Mouse (Mus musculus) layer of hippocampus, postnatal 36 days (tissue): Measurements from ENCODE around the gene Ece2. TPM values are rescaled to one million over a fixed set of nuclear protein-coding genes. Genes with fewer than 3 reads are reported as not detected.
"Not testable (repeated sequence)": the region's sequence is repeated elsewhere in the genome, so short reads cannot be mapped to it uniquely, and the experiment has no call there.

Experiments
- DNase-seq, 2 experiments: peaks; one replicate each; pipeline ENCODE4 v3.0.0; 2022
- total RNA-seq, 2 experiments: library from RNA; stranded (reverse); gene quantifications; 2 replicates each; pipeline ENCODE4 v1.2.3; 2021

The Ece2 gene
- total RNA-seq, 2 experiments from 2014 or later, result 28.4 to 29.2 TPM

DNA sequence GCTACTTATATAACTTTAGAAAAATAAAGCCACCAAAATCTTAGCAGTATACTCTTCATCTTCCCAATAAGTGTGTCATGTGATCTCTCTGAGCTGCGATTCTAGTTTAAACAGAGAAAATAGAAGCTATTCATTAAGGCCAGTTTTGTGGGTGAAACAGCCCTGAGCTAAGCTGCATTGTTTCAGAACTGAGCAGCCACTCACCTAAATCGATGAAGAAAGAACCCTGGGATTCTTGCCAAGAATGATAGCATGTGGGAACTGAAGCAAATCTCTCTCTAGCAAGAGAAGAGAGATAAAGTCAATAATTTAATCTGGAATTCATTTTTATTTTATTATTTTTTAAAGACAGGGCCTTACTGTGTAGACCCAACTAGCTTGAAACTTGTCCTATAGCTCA is 6.4 kb upstream of the Ece2 start:
- no peak for DNase-seq

DNA sequence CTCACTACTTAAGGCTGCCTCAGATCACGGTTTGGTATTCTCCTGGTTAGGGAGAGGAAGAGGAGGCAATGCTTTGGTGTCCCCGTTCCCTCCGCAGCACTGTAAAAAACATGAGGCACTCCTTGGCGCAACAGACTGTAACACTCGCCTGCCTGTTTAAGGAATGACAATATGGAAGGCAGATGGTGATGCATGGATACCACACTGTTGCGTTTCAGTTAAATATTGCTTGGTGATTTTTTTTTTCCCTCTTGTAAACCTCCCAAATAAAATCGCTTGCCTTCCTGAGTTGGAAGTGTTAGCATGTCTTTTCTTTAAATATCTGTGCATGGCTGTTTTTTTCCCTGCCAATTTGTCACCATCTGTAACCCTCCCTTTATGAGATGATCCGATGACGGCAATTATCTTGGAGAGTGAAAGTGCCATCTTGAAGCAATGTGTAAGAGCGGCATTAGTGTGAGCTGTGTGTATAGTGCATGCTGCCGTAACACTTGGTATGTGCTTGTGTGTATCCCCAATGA is 697 bp upstream of the Ece2 start:
- peak; percentile 19 to 24 for DNase-seq

DNA sequence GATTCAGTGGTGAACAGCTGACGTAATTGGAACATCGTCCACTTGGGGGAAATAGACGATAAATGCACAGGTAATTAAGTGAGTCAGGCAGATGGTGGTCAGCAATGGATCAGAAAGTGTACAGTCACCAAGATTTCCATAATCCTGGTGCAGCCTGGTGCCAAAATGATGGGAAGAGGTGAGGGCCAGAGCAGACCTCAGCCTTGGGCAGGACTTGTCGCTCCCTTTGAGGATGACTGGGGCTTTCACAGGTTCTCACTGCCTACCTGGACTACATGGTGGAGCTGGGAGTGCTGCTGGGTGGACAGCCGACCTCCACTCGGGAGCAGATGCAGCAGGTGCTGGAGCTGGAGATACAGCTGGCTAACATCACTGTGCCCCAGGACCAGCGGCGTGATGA is 7.8 kb downstream of the Ece2 start:
- DNase-seq, result no peak

DNA sequence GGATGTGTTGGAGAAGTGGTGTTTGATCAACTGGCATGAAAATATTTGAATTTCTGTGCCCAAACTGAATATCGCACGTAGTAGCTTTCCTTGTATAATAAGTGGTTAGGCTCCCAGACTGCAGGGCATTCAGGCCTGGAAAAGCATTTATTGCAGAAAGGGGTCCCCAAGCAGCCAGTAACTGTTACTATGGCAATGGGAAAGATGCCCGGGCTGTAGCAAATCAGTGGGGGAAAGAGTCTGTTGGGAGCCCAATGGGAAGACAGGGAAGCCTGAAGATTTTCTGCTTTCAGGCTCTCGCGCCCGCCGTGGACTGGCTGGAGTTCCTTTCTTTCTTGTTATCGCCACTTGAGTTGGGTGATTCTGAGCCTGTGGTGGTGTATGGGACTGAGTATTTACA is 8.7 kb downstream of the Ece2 start:
- DNase-seq, result peak; percentile 66 to 70

DNA sequence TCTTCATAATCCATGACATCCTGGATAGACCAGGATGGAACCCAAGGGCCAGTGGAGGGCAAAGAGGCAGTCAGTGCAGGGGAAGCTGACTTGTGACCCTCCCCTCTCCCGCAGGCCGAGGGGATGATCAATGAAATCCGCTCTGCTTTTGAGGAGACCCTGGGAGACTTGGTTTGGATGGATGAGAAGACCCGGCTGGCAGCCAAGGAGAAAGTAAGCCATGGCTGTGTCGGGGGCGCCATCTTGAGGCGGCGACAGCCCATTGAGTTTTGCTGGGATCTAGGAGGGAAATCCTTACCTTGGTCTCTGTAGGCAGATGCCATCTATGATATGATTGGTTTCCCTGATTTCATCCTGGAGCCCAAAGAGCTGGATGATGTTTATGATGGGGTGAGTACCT is 12.5 kb downstream of the Ece2 start:
- peak; percentile 77 to 78 for DNase-seq

DNA sequence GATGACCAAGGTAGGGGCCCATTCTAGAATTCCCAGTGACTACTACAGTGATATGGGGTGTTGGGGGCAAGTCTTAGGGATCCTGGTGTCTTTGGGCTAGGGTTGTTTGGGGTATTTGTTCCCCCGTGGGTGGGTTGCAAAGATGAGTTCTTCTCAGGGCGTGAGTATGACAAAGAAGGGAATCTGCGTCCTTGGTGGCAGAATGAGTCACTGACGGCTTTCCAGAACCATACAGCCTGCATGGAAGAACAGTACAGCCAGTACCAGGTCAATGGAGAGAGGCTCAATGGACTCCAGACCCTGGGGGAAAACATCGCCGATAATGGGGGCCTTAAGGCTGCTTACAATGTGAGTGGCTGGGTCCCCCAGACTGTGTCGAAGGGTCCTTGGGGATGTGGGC is 14.3 kb downstream of the Ece2 start:
- no peak for DNase-seq

DNA sequence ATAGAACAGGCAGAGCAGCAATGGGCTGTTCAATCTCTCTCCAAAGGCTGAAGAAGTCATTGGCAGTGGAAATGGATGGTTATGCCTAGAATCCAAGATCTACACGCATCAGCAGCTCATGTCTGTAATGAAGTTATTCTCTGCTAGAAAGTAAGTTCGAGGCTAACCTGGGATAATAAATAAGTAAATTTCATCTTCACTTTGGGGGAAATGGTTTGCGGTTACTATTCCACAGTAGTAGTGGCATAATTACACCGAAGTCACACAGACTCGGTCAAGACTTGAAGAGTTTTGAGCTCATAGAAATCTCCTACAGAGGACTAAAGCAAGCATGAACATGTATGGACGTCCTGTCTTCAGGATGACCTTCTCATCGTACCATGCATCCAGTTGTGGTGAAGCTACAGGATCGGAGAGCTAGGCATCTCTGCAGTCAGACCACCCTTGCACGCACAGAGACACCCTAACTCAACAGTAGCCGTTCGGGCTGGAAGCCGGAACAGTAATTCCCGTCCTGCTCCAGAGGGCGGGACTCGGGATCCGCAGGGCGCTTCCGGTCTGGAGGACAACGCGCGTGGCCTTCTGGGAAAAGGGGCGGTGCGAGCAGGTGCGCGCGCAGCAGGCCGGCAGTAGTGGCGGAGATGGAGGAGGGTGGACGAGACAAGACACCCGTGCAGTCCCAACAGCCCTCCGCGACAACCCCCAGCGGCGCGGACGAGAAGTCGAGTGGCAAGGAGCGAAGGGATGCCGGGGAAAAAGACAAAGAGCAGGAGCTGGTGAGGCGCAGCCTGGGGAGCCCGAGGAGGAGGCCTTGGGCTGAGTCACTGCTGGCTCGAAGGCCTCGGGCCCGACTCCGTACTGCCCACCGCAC is 21.7 kb downstream of the Ece2 start, which contains the start of gene Psmd2:
Gene Psmd2, plus strand, starts transcription at position 577 of the 871 bp plus-strand sequence.
- peak; percentile 95 to 97 for DNase-seq

DNA sequence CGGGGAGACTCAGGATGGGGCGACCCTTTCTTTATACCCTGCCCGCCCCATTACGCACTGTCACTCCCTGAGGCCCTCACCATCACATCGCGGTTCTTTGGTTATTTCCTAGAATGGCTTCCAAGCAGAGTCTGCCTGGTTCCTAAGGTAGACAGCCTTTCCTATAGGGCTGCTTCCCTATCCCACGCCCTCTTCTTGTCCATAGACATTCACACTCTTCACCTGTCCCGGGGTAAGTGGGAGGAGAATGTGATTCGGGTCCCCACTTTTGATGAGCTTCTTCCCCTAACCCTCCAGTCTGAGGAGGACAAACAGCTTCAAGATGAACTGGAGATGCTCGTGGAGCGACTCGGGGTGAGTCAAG is 22.3 kb downstream of the Ece2 start:
- DNase-seq, result no peak

DNA sequence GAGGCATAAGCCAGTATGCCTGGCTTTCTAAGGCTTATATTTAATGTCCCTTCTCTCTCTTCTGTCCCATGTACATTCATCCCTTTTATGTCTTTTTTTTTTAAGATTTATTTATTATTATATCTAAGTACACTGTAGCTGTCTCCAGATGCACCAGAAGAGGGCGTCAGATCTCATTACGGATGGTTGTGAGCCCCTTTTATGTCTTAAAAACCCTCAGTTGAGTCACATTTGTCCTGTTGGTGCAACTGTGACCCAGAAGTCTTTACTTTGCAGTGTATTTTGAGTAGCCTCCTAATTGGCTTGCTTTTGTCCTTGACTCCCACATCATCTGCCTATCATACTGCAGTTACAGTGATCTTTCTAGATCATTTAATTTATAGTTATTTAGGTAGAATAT is 23.7 kb downstream of the Ece2 start:
- DNase-seq, result no peak

DNA sequence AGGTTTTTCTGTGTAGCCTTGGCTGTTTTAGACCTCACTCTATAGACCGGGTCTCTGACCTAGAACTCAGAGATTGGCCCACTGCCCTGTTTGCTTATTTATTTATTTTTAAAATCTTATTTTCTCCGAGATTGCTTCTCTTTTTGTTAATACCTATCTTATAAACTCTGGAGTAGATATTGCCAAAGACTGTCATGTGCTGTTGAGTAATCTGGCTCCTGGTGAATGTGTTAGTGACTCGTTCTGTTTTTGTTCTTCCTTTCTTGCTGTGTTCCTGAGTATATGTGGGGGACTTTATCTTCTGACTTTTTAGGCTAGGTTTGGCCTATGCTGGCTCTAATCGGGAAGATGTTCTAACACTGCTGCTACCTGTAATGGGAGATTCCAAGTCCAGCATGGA is 28.0 kb downstream of the Ece2 start:
- no peak for DNase-seq

DNA sequence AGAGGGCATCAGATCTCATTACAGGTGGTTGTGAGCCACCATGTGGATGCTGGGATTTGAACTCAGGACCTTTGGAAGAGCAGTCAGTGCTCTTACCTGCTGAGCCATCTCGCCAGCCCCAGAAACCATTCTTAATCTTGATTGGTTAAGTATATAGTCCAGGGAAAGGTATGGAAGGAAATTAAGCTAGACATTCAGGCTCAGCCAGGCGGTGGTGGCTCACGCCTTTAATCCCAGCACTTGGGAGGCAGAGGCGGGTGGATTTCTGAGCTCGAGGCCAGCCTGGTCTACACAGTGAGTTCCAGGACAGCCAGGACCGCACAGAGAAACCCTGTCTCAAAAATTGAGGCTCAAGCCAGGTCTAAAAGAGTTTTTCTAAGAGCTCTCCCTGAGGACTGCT is 38.4 kb downstream of the Ece2 start, which contains the start of gene Eif4g1:
Gene Eif4g1, plus strand, starts transcription at position 301 of the 400 bp plus-strand sequence.
- not testable (repeated sequence) for DNase-seq

DNA sequence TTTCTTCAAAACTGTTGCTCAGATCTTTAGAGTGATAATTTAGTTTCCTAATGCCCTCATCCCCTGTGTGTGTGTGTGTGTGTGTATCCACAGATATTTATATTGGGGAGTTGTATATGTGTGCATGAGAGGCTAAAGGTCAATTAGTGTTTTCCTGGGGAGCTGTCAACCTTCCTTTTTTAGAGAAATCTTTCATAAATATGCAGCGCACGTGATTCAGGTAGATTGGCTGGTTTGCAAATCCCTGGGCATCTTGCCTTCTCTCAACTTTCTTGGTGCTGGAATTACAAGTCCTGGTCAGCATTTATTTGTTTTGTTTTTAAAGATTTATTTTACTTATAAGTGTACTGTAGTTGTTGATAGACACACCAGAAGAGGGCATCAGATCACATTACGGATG is 40.7 kb downstream of the Ece2 start:
- no peak for DNase-seq

DNA sequence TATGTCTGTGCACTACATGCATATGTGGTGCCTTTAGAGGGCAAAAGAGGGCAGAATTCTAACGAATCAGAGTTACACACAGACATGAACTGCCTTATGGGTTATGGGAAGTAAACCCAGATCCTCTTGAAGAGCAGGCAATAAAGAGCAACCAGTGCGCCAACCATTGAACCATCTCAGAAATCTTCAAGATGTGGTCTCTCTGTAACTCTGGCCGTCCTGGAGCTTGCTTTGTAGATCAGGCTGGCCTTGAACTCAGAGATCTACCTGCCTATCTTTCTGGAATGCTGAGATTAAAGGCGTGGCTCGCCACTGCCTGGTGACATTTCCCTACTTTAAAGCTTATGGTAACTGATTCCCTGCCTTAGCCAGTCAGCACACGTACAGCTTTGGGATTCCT is 42.3 kb downstream of the Ece2 start:
- no peak for DNase-seq

DNA sequence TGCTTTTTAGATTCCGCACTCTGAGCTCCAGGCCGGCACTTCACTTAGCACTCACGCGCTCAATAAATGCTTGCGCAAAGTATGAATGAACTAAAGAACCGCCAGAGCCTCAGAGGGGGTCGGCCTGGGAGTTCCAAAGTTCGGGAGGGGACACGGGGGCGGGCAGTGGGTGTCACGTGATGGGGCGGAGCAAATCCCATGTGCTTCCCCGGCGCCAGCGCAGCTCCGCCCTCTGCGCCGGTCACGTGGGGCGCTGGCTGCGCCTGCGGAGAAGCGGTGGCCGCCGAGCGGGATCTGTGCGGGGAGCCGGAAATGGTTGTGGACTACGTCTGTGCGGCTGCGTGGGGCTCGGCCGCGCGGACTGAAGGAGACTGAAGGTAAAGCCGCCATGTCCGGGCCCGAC is 42.9 kb downstream of the Ece2 start:
- peak; percentile 95 to 96 for DNase-seq

DNA sequence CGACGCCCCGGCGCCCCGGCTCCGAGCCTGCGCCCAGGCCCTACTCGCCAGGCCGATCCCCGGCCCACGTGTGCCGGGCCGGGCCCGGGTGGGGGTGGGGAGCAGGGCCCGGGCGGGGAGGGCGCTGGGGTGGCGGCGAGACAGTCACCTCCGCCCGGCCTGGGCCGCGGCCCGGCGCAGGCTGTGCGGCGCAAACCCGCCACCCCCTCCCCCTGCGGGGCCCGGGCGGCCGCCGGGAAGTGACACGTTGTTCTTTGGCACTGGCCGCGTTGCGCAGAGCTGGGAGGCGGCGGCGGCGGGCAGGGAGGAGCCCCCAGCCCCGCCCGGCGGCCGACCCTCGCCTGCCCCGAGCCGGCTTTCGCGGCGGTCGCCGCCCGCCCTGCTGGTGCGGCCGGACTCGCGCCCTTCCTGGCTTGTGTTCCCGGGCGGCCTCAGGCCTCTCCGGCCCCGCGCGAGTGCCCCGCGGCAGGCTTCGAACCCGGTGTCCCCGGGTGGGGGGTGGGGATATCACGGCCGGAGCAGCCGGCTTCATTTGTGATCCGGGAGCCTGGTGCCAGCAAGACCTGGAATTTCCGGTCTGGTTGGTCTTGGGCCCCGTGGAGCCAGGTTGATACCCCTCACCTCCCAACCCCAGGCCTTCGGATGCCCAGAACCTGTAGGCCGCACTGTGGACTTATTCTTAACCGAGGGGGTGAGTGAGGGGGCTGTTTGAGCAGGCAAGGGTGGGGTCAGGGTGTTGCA is 43.5 kb downstream of the Ece2 start:
- DNase-seq, result peak in 1 of 2 experiments; percentile 37

DNA sequence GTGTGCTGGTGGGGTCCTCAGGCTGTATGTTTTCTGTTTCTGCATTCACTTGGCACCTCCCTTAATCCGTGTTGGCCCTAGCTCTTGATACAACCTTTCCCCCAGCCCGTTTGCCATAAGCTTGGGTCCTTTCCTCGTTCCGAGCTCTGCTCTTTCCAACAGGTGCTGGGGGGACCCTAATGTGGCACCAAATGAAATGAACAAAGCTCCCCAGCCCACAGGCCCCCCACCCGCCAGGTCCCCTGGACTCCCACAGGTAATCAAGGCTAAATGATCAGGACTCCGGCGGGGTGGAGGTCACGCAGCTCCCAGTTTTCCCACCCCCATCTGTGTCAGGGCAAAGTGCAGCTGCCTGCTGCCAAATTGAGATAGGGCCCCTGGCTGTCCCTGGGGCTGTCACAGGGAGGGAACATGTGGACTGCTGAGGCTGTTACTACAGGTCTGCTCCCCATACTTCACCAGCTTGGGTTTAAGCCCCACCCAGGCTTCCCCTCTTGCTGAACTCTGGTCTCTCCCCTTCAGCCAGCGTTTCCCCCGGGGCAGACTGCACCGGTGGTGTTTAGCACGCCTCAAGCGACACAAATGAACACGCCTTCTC is 44.2 kb downstream of the Ece2 start:
- no peak for DNase-seq

DNA sequence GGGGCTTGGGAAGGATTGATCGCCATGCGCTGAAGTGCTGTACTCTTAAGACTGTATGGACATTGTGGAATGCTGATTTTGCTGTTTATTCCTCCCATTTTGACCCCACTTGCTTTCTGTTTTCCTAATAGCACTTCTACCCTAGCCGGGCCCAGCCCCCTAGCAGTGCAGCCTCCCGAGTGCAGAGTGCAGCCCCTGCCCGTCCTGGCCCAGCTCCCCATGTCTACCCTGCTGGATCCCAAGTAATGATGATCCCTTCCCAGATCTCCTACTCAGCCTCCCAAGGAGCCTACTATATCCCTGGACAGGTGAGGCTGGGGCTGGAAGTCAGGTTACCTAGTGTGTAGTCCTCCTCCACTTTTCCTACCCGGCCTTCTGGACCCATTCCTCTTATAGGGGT is 45.6 kb downstream of the Ece2 start:
- no peak for DNase-seq

DNA sequence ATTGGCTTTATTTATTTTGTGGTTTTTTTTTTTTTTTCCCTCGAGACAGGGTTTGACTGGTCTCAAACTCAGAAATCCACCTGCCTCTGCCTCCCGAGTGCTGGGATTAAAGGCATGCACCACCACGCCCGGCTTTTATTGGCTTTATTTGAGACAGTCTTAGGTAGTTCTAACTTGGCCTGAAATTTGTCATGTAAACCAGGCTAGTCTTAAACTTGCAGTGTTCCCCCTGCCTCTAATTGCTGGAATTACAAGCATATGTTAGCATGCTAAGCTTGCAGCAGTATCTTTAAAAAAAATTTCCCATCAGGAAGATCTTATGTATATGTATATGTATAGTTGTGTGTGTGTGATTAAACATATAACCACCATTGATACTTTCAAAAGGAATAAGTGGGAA is 47.1 kb downstream of the Ece2 start:
- DNase-seq, result no peak

DNA sequence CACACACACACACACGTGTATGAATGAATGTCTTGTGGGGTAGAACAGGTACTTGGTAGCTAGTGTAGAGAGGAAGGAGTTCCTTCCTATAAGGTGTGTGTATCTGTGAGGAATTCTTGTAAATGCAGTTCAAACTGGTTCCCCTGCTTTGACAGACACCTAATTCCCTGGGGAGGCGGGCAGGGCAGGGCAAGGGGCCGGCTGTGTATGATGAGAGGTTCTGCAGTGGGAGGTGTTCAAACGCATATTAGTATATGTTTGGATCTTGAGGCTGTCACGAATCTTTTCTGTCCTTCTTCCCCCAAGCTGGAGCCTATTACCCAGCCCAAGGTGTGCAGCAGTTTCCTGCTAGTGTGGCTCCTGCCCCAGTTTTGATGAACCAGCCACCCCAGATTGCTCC is 47.8 kb downstream of the Ece2 start:
- no peak for DNase-seq

DNA sequence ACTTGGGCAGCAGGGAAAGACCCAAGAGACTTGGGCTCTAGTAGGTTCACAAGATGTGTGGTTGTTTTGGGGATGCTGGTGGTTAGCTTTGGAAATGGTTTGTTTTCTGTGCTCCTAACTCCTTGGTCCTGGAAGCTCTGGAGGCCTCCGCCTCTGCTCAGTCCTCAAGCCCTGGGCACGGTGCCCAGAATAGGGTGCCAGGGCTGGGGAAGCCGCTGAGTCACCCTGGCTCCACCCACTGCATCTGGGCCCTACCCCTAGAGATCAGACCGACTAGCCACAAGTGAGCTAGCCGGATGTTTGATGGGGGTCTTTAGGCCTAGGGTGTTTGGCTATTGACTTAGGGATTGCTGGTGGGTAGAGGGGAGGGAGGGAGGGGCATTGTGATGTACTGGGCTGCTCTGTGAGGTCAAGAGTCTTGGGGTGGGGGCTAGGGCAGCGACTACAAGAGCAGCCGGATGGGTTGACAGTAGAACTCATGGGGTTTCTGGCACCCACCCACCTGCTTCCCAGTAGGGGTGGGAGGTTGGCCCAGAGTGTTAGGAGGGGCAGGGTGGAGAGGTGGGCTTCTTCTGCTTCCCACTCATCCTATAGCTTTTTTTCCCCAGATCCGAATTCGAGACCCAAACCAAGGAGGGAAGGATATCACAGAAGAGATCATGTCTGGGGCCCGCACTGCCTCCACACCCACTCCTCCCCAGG is 48.5 kb downstream of the Ece2 start:
- peak; percentile 72 to 76 for DNase-seq

DNA sequence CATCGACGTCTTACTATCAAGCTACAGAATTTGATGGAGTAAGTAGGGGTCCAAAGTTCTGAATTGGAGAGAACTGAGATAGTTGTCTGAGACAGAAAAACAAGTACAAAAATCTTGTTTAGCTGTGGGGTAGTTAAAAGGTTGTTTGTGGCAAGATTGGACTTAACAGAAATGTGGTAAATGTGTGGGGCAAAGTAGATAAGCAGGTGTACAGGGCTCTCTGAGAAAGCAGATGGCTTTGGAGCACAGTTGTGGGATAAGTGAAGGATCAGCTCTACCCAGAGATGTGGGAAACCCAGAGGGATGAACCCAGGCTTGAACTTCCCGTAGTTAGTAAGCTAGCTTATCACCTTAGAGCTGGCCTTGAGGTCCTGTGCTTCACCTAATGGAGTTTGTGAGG is 61.1 kb downstream of the Ece2 start:
- DNase-seq, result no peak

DNA sequence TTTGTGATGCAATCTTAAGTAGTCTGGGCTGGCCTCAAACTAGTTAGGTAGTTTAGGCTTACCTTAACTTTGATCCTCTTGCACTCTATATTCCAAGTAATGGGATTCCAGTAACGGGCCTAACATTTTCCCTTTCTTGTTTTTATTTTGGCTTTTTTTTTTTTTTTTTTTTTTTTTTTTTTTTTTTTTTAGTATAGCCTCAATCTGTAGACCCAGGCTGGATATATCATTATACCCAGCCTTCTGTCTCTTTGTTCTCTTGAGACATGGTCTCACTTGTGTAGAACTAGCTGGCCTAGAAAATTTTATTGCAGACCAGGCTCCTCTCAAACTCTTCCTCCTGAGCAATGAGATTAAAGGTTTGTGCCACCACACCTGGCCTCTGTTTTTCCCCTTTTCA is 62.0 kb downstream of the Ece2 start:
- no peak for DNase-seq
